Mouse (Mus musculus): ENCODE results near the gene Ccdc71.
A peak's percentile ranks its signal among the peaks of the same experiment; 100 is the strongest.

The Ccdc71 gene

GRCm38 (mm10) chr9:108460319-108461178, at the start of gene Ccdc71:
TSS of gene Ccdc71 (plus strand) at chr9:108460527.
- peak; percentile 89 for DNase-seq (ENCODE audit: low spot score)

GRCm38 (mm10) chr9:108411381-108411942, 48.9 kb upstream of the Ccdc71 start:
- DNase-seq (ENCODE audit: low spot score) = no peak

GRCm38 (mm10) chr9:108412221-108412620, 48.1 kb upstream of the Ccdc71 start:
- DNase-seq (ENCODE audit: low spot score) = peak; percentile 46

- no peak for DNase-seq (ENCODE audit: low spot score)
Observed at GRCm38 (mm10) chr9:108428384-108428783, 31.9 kb upstream of the Ccdc71 start, which contains the start of gene Ccdc36. TSS of gene Ccdc36 (minus strand) at chr9:108428484.

GRCm38 (mm10) chr9:108431431-108432067, 28.8 kb upstream of the Ccdc71 start:
- DNase-seq (ENCODE audit: low spot score) = peak; percentile 67

- DNase-seq (ENCODE audit: low spot score) = no peak
Observed at GRCm38 (mm10) chr9:108436182-108436581, 24.1 kb upstream of the Ccdc71 start, which contains the start of gene BC048562. TSS of gene BC048562 (plus strand) at chr9:108436482.

- DNase-seq (ENCODE audit: low spot score) = no peak
Observed at GRCm38 (mm10) chr9:108439176-108439575, 21.2 kb upstream of the Ccdc71 start.

GRCm38 (mm10) chr9:108440485-108440884, 19.8 kb upstream of the Ccdc71 start:
- no peak for DNase-seq (ENCODE audit: low spot score)

- no peak for DNase-seq (ENCODE audit: low spot score)
Observed at GRCm38 (mm10) chr9:108441236-108441919, 18.9 kb upstream of the Ccdc71 start.

GRCm38 (mm10) chr9:108445125-108445524, 15.2 kb upstream of the Ccdc71 start:
- DNase-seq (ENCODE audit: low spot score) = no peak

- DNase-seq (ENCODE audit: low spot score) = peak; percentile 89
Observed at GRCm38 (mm10) chr9:108449860-108450259, 10.5 kb upstream of the Ccdc71 start.

GRCm38 (mm10) chr9:108450292-108451169, 9.8 kb upstream of the Ccdc71 start:
- peak; percentile 81 for DNase-seq (ENCODE audit: low spot score)

GRCm38 (mm10) chr9:108451170-108451493, 9.2 kb upstream of the Ccdc71 start:
- no peak for DNase-seq (ENCODE audit: low spot score)

- peak; percentile 26 for DNase-seq (ENCODE audit: low spot score)
Observed at GRCm38 (mm10) chr9:108451519-108452160, 8.7 kb upstream of the Ccdc71 start.

- DNase-seq (ENCODE audit: low spot score) = peak; percentile 98
Observed at GRCm38 (mm10) chr9:108452291-108452906, 7.9 kb upstream of the Ccdc71 start.

- no peak for DNase-seq (ENCODE audit: low spot score)
Observed at GRCm38 (mm10) chr9:108452911-108453310, 7.4 kb upstream of the Ccdc71 start.

GRCm38 (mm10) chr9:108453458-108453857, 6.9 kb upstream of the Ccdc71 start:
- DNase-seq (ENCODE audit: low spot score) = no peak

- no peak for DNase-seq (ENCODE audit: low spot score)
Observed at GRCm38 (mm10) chr9:108454429-108454828, 5.9 kb upstream of the Ccdc71 start.

- DNase-seq (ENCODE audit: low spot score) = no peak
Observed at GRCm38 (mm10) chr9:108455747-108456571, 4.4 kb upstream of the Ccdc71 start.

Data from retina, embryonic 14.5 days (tissue).